In genomic region chr15:12622093-12622643, GRCm38 (mm10) we compare ENCODE assay signal across 13 mouse cellular contexts.
DNase-seq lines count a peak whose midpoint lies in the region; ATAC-seq and TF ChIP-seq lines count a peak whose summit lies in the region.
"Had no signal": no experiment of that assay in that cellular context is flagged by ENCODE, and none has a peak within 500 bp of the region (broad histone marks: within the 10 kb centered on the region; RNA-seq: fewer than 3 reads in every experiment).

No protein-coding gene starts in this region.

- peak; percentile 45; the same call in 1 of the 2 replicates for ATAC-seq in lung, embryonic 14.5 days (ENCODE audit: insufficient read depth)

- no peak overlapping the region for H3K4me2 ChIP-seq in lung, embryonic 14.5 days
- H3K4me2 ChIP-seq: embryonic facial prominence, embryonic 12.5 days; heart, embryonic 15.5 days; liver, embryonic 15.5 days had no signal

- intact Hi-C loops in heart, postnatal 25 days (cut with DNase I) = no loop called here

- WGBS in lung, embryonic 14.5 days = 39% methylated on average over 7 of the region's 7 CpGs

- TF ChIP-seq CTCF in lung, embryonic 14.5 days (IDR thresholded peaks at IDR 0.05; ENCODE audit: low read depth) = no peak

- H3K9me3 ChIP-seq in lung, embryonic 14.5 days (ENCODE audit: low read depth, low read length) = no peaks in the 10 kb centered on the region; the same call in 1 of the 2 replicates
- H3K9me3 ChIP-seq: embryonic facial prominence, embryonic 12.5 days; heart, embryonic 15.5 days; liver, embryonic 15.5 days had no signal

- DNase-seq in heart, adult 9 months (ENCODE audit: low spot score in 2 of 2) = peak; percentile 21 to 45
- DNase-seq in heart, postnatal 25 days (ENCODE audit: low spot score) = no peak
- no peak for DNase-seq in lung, embryonic 14.5 days
- no peak for DNase-seq in lung, adult 18-20 months
- DNase-seq in mesoderm, embryonic 11.5 days (ENCODE audit: low read depth, low spot score) = peak; percentile 28
- peak; percentile 23 for DNase-seq in skeletal muscle tissue, adult 2 months (ENCODE audit: low read depth, low spot score)
- DNase-seq in urinary bladder, postnatal 14 days (ENCODE audit: low spot score) = no peak
- DNase-seq: cerebellum, adult 9-10 months had no signal

- no peaks in the 10 kb centered on the region for H3K27me3 ChIP-seq in lung, embryonic 14.5 days (ENCODE audit: insufficient read depth, low read length)
- H3K27me3 ChIP-seq: embryonic facial prominence, embryonic 12.5 days; heart, embryonic 15.5 days; liver, embryonic 15.5 days had no signal

- H3K4me1 ChIP-seq in lung, embryonic 14.5 days (ENCODE audit: insufficient read depth) = peaks cover 13% of the 10 kb centered on the region; the same call in 1 of the 2 replicates

- no peak overlapping the region for H3K27ac ChIP-seq in lung, embryonic 14.5 days (ENCODE audit: low read depth)
- H3K27ac ChIP-seq: embryonic facial prominence, embryonic 12.5 days; heart, embryonic 15.5 days; left cerebral cortex, adult 2 months; liver, embryonic 15.5 days had no signal

- H3K9ac ChIP-seq in lung, embryonic 14.5 days = no peak overlapping the region
- H3K9ac ChIP-seq: embryonic facial prominence, embryonic 12.5 days; heart, embryonic 15.5 days; liver, embryonic 15.5 days had no signal

- H3K36me3 ChIP-seq in lung, embryonic 14.5 days (ENCODE audit: insufficient read depth) = no peaks in the 10 kb centered on the region
- H3K36me3 ChIP-seq: embryonic facial prominence, embryonic 12.5 days; heart, embryonic 15.5 days; liver, embryonic 15.5 days had no signal

- no peak overlapping the region for H3K4me3 ChIP-seq in lung, embryonic 14.5 days (ENCODE audit: low read depth, low read length)
- H3K4me3 ChIP-seq: embryonic facial prominence, embryonic 12.5 days; heart, embryonic 15.5 days; left cerebral cortex, adult 2 months; liver, embryonic 15.5 days; megakaryocyte, embryonic 14.5 days had no signal

Comparison
In these comparisons a context has a peak if more than half of its experiments do, and no peak if none do; other contexts are left out.
1. DNase-seq: peak in heart, adult 9 months (2 of 2), mesoderm, embryonic 11.5 days (single experiment) and skeletal muscle tissue, adult 2 months (single experiment); none in heart, postnatal 25 days (single experiment), lung, embryonic 14.5 days (single experiment), lung, adult 18-20 months (0 of 2) and urinary bladder, postnatal 14 days (single experiment).